Mouse (Mus musculus) lung, postnatal 4 days (tissue): Measurements from ENCODE around the gene Gm28036.
A peak's percentile ranks its signal among the peaks of the same experiment; 100 is the strongest.
"Not testable (repeated sequence)": the region's sequence is repeated elsewhere in the genome, so short reads cannot be mapped to it uniquely, and the experiment has no call there.

Experiments used
- DNase-seq, 2 experiments: peaks; one replicate each; pipeline ENCODE4 v3.0.0; 2021

The Gm28036 gene

DNA sequence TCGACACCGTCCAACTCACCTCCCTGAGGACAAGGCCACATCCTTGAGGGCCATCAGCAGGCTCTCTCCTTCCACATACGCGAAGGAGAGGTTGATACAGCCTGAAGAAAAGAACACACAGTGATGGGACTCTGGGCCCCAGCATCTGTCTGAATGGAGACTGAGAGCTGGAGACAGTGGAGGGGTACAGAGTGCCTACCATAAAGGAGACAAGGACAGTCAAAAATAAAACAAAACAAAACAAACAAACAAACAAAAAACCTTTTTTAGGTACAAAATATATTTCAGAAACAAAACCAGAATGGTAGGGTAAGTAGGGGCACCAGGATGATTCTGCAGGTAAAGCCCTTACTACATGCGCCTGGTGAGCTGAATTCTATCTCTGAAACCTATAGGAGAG, at the start of gene Gm28036:
Gm28036 (minus strand) TSS at position 101 of the 400 bp plus-strand sequence.
- DNase-seq = no peak

DNA sequence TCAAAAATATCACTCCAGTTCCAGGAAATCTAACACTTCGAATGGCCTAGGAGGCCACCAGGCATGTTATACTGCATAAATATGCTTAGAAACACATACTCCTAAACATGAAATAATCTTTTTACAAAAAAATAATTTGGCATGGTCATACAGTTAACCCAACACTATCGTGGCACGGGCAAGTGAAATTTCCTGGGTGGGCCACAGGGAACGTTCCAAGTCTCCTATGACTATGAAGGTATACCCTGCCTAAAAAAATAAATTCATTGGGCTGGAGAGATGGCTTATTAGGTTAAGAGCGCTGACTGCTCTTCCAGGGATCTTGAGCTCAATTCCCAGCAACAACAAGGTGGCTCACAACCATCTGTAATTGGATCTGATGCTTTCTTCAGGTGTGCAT, 39.7 kb upstream of the Gm28036 start:
- no peak for DNase-seq

DNA sequence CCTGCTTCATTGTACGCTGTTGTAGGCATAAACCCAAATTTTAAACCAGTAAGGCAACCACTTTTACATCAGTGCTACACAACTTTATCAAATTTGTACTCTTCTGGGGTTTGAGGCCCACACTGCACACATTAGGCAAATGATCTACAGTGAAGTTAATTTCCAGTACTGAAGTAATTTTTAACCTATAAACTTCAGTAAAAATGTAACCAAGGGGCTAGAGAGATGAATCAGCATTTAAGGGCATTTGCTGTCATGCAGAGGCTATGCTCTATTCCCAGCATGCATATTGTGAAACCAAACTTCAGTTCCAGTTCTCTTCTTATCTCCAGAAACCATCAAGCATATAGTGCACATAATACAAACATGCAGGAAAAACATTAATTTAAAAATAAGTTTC, 38.6 kb upstream of the Gm28036 start:
- no peak for DNase-seq

DNA sequence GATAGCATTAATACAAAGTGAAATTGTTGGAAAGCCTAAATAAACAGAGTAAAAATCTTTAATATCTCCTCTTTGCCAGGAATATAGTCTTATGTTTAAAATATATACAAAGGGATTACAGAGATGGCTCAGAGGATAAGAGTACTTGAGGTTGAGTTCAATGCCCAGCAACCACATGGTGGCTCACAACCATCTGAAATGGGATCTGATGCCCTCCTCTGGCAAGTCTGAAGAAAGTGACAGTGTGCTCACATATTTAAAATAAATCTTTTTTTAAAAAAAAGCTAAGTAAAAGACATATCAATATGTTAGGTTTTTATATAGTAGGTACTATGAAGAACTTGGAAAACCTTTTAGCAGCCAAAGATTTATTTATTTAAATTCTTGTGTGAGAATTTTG, 24.6 kb upstream of the Gm28036 start:
- DNase-seq = no peak

DNA sequence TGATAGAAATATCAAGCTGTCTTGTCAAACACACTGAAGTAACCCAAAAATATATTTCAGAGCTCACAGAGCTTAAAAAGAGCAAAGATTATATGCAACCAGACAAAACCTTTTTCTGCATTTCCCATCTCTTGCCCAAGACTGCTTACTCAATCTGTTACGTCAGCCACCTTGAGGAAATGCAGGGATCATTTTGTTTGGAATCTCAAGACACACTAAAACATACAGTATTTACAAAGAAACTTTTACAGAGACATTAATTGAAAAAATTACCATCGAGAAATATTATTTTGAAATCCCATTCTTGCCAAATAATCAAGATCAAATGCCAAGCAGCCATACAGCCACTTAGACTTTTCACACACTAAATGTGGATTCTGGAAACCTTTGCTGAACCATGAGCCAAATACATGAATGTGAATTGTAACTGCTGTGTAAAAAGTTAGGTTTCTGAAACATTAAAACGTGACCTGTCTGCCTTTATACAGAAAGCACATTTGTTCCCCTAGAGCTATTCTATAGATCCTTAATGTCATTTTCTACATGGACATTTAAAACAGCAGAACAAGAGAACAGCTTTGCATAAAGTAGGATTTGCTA, 20.5 kb upstream of the Gm28036 start:
- no peak for DNase-seq

DNA sequence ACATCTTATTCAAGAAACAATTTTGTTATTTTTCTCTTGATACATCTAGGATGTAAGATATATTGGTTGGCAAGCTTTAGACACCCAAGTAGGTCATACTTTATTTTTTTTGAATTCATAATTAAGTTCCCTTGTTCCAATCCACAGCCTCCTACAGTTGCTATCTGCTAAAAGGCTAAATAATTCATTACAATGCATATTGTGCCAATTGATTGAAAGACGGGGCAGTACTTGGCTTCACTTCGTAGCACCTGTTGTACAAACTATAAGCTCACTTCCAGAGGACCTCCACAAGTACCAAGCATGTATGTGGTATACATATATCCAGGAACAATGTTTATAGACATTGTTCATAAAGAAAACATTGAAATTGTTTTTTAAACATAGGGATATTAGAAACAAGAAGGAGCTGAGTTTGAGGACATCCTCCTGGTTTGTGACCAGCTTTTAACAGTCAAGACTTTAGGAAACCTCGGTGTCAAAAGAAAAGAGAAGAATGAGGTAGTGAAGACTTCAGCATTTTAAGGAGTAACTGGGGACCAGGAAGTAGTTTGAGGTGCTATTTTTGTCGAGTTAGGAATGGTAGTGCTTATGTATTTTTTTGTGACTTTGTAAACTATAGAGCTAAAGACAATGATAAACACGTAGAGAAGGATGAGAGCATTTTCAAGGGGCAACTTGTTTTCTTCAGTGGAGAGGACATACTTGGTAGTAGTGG, 19.5 kb upstream of the Gm28036 start:
- DNase-seq = no peak

DNA sequence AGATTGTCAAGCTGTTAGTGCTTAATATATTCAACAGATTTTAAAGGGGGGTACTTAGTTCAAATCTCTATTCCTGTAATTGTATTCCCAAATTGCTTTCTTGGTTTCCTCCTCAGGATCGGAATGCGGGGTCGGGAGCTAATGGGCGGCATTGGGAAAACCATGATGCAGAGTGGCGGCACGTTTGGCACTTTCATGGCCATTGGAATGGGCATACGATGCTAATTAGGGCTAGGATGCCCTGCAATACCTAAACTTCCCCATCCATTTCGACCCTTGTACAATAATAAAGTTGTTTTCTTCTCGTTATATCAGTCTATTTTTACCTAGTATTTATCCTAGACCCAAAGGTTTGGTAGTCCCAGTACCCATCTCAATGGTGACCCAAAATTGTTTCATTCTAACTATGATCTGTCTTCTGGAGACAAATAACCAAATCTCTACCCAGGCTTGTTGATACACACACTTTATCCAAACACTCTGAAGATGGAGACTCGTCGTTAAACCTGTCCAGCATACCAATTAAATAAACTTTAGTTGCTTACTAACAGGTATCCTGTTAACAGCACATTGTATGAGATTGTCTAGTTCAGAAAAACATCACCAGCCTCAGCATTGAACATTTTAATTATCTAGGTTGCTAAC, 18.7 kb upstream of the Gm28036 start:
- no peak for DNase-seq

DNA sequence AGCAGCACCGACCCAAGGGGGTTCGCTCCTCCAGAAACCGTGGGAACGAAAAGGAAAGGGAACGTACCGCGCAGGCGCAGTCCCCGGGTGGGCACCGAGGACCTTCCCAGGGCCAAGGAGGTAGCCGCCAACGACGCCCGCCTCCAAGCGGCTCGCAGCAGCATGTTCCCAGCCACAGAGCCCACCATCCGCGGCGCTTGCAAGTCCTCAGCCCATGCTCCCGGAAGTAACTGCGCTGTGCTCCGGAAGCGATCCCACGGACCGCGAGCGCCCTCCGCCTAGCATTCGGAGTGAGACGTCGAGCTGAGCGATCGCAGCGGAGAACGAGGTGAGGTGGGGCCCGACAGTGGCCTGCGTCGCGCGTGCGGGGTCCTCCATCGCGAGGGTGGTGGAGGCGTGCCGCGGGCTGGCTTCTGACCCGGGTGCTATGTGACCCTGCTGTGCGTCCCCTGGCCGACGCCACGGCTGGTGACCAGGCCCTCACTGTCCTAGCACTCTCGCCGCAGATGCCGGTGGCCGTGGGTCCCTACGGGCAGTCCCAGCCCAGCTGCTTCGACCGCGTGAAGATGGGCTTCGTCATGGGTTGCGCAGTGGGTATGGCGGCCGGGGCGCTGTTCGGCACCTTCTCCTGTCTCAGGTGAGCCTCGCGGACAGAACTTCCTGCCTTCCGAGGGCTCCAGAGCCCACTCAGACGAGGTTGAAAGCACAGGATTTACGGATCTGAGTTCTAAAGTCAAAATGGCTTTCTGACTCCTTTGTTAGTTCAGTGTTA, 17.2 kb upstream of the Gm28036 start, which contains the start of the genes Romo1 and Nfs1:
Romo1 (plus strand) TSS at position 87 of the 772 bp plus-strand sequence.
Nfs1 (minus strand) TSS at position 234 of the 772 bp plus-strand sequence.
- DNase-seq = peak; percentile 95 to 97

DNA sequence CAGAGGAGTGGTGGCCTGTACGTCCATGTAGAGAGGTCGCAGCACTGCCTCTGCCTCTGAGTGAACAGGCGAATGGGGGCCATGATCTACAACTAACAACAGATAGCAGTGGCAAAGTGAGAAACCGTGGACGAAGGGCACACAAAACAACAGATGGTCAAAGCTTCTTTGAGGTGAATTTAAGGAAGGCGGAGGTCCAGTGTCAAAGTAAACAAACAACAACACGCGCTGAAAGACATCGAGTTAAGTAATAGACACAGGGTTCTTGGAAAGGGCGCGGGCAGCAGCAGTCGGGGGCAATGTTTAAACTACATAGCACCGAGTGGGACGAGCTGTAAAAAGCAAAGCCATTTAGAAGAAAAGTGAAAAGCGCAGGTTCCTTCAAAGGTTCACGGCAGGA, 16.5 kb upstream of the Gm28036 start:
- DNase-seq = no peak

DNA sequence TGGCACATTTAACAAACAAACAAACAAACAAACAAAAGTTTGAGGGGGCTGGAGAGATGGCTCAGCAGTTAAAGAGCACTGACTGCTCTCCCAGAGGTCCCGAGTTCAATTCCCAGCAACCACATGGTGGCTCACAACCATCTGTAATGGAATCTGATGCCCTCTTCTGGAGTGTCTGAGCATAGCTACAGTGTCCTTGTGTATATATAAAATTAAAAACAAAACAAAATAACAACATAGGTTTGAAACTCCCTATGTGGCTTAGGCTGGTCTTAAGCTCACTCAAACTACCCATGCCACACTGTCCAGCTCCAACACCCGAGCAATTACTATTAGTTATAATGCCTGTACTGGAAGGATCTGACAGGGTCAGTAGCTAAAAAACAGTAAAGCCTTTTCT, 15.9 kb upstream of the Gm28036 start:
- no peak for DNase-seq

DNA sequence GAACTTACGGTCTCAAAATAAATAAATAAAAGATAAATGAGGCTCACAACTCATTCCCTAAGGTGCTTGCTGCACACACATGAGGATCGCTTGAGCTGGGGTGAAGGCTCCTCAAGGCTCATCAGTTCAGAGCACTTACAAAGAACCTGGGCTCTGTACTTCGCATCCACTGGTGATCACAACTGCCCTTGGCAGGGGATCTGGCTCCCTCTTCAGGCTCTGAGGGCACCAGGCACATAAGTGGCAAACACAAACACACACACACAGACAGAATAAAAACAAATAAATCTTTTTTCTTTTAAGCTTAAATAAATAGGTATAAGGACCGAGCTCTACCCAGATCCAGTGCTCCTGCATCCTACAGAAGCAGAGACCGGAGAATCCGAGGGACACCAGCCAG, 8.8 kb upstream of the Gm28036 start:
- no peak for DNase-seq

DNA sequence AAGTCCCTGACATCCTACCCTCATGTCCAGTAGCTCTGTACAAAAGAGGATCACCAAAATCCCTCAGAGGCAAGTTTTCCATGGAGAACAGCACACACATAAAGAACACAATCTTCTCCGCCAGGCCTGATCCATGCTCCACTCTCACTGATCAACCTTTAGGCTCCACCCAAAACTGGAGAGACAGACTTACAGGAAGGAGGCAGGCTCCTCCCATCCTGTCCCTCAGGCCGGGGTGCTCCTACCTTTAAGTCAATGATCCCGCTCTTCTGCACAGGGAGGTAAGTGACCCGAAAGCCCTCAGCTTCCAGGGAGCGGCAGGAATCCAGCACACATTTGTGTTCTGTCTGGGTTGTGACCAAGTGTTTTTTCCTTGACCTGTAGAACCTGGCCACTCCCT, 7.3 kb upstream of the Gm28036 start:
- DNase-seq = no peak

DNA sequence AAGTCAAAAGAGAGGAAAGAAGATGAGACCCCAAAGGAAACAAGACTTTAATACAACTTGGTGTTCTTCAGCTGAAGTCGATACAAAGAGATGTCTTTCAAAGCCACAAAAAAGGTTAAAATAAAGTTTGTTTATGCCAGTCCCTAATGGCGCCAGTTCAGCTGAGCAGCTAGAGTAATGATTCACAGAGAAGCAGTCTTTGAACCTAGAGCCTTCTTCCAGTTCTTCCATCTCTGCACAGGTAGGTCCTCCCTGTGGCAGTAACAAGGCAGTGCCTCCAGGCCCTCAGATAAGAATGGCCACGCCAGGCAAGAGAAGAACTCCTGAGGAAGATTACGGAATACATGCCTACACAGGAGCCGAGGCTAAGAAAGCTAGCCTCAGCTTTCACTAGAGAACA, 3.2 kb downstream of the Gm28036 start:
- no peak for DNase-seq

DNA sequence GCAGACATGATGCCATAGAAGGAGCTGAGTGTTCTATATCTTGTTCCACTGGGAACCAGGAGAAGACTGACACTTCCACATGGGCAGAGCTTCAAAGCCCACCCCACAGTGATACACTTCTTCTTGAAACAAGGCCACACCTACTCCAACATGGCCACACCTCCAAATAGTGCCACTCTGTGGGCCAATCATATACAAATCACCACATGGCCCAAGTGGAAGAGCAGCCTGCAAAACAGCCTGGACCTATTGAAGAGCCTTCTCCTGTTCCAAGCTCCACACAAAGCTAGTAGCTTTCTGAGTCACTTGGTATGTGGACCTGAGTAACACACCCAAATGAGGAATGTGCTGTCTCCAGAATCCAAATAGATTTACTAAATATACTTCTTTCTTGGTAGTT, 7.3 kb downstream of the Gm28036 start:
- no peak for DNase-seq

DNA sequence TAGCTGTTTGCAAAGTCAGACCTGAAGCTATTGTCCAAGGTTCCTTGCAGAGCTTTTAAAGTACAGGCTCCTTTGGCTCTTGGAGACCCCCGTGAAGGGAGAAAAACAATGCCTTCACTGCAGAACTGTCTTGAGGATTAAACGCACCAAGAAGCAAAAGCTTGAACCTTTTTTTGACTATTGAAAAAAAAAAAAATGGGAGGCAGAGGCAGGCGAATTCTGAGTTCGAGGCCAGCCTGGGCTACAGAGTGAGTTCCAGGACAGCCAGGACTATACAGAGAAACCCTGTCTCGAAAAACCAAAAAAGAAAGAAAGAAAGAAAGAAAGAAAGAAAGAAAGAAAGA, 14.8 kb downstream of the Gm28036 start:
- DNase-seq = not testable (repeated sequence)

DNA sequence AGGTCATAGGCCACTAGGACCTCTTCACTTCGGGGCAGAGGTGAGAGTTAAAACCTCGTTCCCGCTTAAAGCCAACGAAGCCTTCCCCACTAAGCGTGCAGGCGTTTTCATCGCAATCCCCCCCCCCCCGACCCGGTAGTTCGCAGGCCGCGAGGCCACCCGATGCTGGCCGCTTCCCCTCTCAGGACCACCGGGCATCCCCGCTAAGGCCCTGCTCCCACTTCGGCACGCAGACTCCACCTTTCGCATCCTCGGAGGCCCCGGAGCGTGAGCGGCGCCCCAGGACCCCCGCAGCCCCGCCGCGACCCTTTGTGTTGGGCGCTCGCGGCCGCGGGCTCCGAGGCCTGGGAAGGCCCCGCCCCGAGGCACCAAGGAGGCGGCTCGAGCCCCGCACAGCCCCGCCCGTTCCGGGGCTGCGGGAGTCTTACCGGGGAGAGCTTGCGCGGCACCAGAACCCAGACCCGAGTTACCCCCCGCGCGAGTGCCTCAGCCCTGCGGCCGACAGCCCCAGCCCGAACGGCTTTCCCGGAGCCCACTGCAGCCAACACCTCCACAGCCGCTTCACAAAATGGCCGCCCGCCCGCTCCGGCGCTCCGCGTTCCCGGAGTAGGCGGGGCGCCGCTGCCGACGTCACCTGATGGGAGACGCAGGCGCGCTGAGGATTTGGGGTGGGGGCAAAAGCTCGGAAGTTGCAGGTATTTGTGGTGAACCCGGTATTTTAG, 15.4 kb downstream of the Gm28036 start, which contains the start of the genes Cpne1 and Rbm12:
Cpne1 (minus strand) TSS at position 608 of the 722 bp plus-strand sequence.
Rbm12 (minus strand) TSS at position 621 of the 722 bp plus-strand sequence.
- DNase-seq = peak; percentile 94 to 95

DNA sequence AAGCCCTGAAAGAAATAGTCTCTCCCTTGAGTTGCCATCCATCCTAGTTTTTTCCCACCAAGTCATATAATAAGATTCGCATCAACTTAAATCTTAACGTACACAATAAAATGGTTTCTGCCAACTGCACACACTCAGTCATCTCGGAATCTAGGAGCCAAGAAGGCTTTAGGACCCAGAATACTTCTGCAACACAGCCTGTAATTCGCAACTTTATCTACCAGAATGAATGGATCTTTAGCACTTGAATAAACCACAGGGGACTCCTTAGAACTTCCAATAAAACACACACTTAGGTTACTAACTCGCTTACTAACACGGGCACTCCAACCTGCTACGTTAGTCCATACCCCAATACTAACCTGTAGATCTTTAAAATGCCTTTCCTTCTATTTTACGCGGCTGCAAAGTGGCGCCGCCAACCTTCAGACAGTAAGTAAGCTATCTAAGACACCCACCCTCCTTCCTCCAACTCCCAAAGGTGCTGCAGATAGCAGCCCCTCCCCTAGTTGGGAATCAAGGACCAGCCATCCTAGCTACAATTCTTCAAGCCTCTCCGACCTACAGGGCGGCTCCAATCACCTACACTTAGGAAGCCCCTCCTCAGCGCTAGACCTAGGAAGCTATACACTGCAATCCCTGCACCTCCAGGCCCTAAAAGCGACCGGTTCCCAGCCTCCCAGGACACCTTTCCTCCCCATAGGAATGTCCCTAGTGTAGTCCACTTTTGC, 16.1 kb downstream of the Gm28036 start:
- no peak for DNase-seq

DNA sequence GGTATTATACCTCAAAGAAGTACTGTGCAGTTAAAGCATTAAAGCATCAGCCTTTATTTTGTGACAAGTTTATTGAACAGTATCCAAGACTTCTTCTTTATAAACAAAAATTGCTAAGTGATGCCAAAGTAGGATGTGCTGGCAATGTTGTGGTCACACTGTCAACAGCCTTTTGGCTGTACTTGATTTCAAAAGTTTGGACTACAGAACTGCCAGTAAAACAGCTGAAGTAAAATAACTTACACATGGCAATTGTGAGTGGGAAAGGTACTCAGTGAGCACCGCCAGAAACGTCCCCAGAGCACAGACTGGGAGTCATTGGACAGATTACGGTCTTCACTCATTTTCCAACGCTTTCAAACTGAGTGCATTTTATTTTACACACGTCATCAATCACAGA, 35.0 kb downstream of the Gm28036 start:
- no peak for DNase-seq

DNA sequence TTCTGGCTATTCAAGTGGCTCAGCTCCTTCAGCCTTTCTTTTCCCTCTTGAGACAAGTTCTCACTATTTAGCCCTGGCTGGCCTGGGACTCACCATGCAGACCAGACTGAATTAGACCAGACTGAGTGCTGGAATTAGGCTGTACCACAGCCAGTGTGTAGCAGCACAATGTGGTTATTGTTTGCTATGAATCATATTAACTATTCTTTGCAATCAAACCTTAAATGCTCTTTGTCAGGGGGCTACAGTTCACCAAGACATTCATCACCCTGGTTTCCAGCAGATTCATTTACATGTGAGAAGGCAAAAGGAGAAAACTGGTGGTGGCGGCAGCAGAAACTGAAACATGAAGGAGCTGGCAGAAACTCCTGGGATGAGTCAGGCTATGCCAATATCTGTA, 37.1 kb downstream of the Gm28036 start:
- DNase-seq = no peak

DNA sequence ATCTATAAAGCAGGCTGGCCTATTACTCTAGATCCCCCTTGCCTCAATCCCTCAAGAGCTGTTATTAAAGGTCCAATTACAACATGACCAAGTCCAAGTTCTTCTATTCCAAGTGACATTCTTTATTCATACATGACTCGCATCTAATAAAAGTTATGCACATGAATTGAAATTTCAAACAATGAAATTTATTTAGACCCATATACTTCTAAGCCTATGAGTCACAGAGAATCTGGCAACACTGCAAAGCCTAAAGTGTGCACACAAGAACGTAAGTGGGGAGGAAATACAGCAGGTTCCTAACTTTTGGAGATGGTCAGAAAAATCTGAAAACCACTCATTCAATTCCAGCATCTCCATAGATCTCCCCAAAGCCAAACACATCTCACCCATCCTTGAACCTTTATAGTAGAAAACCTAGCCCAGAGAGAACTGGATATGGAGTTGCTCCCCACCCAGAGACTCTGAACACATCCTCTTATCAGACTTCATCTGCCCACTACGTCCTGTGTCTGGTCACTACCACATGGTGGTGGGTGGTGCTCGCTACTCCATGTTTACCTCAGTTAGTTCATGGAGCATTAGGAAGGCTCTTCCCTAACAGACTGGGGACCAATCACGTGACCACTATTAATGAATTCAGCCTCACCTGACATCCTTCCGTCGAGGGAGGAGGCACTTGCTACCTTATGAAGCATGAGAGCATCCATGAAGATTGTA, 39.3 kb downstream of the Gm28036 start:
- no peak for DNase-seq

DNA sequence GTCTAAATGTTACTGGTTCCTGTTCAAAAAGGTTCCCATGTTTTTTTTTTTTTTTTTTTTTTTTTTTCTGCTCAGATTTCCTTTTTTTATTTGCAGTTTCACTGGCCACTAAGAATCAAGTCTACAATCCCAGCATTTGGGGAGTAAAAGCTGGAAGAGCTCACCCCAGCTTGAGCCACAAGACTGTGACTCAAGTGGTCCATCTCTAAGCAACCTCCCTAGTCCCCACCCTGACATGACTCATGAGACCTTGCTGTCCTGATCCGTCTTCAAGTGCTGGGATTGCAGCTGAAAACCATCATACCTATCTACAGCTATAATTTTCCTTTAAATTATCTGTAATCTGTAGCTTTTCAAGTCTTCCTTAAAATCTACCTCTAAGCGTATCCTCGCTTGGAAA, 42.4 kb downstream of the Gm28036 start:
- no peak for DNase-seq
